Comparison of ENCODE assay signal across 8 mouse cellular contexts in the genomic region with DNA sequence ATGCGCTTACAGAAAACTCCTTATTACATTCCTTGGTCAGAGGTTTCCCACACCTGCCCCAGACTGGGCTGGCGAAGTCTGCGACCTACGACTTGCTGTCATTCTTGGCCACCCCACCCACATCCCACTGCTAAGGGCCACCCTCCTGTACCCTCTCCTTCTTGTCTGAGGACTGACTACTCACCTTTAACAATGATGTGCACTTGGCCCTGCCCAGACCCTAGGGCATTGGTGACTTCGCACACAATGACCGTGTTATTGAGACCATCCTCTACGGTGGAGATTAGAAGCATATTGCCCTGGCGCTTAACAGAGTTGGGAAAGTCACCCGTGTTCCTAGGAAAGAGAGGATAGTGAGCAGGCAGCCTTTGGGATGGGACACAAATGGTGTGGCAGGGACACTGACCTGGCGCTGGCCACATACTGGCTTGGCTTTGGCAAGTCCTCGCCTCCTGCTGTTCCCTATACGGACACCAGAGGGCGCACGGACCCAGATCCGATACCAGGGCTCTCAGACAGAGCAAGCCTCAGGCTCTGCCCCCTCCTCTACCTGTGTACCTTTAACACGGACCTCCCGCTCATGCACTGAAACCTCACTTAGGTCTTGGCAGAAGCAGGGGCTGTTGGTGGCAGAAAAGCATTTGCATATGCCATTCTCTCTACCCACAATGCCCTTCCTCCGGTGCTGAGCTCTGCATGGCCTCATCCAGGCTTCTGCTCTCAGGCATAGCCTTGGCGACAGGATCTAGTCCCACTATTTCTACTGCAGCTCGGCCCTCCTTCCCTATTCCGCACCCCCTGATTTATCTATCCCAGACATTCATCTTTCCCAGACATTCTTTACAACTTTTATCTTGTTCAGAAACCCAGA. TPM values are rescaled to one million over a fixed set of nuclear protein-coding genes. Genes with fewer than 3 reads are reported as not detected.
DNase-seq lines count a peak whose midpoint lies in the region; ATAC-seq lines count a peak whose summit lies in the region.

No protein-coding gene starts in this region.

- H3K36me3 ChIP-seq in midbrain, embryonic 10.5 days: peaks cover 72% of the 10 kb centered on the region

- peak; percentile 75 for ATAC-seq in activated CD4-positive, CD25-positive, alpha-beta regulatory T cell, adult 4 months
- ATAC-seq in inflammation-experienced regulatory T-cells, adult 6 months: peak; percentile 73

- H3K4me3 ChIP-seq in midbrain, embryonic 10.5 days: no peak overlapping the region

- no peaks in the 10 kb centered on the region for H3K4me1 ChIP-seq in midbrain, embryonic 10.5 days

- peak; percentile 63 to 80 for DNase-seq in cerebellum, postnatal 4 days (ENCODE audit: low spot score in 2 of 2)
- peak; percentile 90 for DNase-seq in gastrocnemius, postnatal 10 days
- peak; percentile 70 to 80 for DNase-seq in left cerebral cortex, postnatal 14 days (ENCODE audit: low spot score in 2 of 2)
- DNase-seq in midbrain, embryonic 10.5 days (ENCODE audit: low spot score): peak; percentile 81
- DNase-seq in right cerebral cortex, postnatal 25 days: peak; percentile 64
- peak; percentile 62 for DNase-seq in yolk sac, embryonic 10.5 days (ENCODE audit: low spot score)

- H3K9me3 ChIP-seq in midbrain, embryonic 10.5 days (replicated peaks): peaks cover 25% of the 10 kb centered on the region

- H3K27ac ChIP-seq in midbrain, embryonic 10.5 days (replicated peaks): no peak overlapping the region

- 53% methylated on average over 21 of the region's 21 CpGs for WGBS in midbrain, embryonic 10.5 days

- intact Hi-C loops in left cerebral cortex, postnatal 14 days (cut with DNase I): loop anchor here (1.0 kb wide), 1 partner anchor 46 kb away; no protein-coding TSS in a partner anchor

- H3K27me3 ChIP-seq in midbrain, embryonic 10.5 days (ENCODE audit: low read depth, poor library complexity, severe bottlenecking): no peaks in the 10 kb centered on the region

RNA-seq across cellular contexts. Expression of a gene that starts 10.3 kb away (rescaled TPM):
- polyA plus RNA-seq in activated CD4-positive, CD25-positive, alpha-beta regulatory T cell, adult 4 months (2017; shearing (Covaris generic)): 10 to 100 TPM; 17.4 to 24.1 TPM
- 10 to 100 TPM; 10.7 to 15.3 TPM for total RNA-seq in gastrocnemius, postnatal 10 days (2021)
- polyA plus RNA-seq in inflammation-experienced regulatory T-cells, adult 6 months (2017; shearing (Covaris generic)): 10 to 100 TPM; 14.2 to 23.8 (median 19.6) TPM
- total RNA-seq in left cerebral cortex, postnatal 14 days (2021): 10 to 100 TPM; 10.1 to 11.4 TPM
- polyA plus RNA-seq in midbrain, embryonic 10.5 days (2016; fragmentation: Nextera tagmentation; extraction: Ambion mirVana): 7.4 and 7.5 TPM in 2 replicates

RNA-seq across cellular contexts. Expression of a gene that starts 22.9 kb away (rescaled TPM):
- polyA plus RNA-seq in activated CD4-positive, CD25-positive, alpha-beta regulatory T cell, adult 4 months (2017; shearing (Covaris generic)): not detected
- total RNA-seq in gastrocnemius, postnatal 10 days (2021): not detected
- not detected for polyA plus RNA-seq in inflammation-experienced regulatory T-cells, adult 6 months (2017; shearing (Covaris generic))
- total RNA-seq in left cerebral cortex, postnatal 14 days (2021): not detected
- polyA plus RNA-seq in midbrain, embryonic 10.5 days (2016; fragmentation: Nextera tagmentation; extraction: Ambion mirVana): not detected in 2 replicates

RNA-seq across cellular contexts. Expression of a gene that starts 39.9 kb away (rescaled TPM):
- 1 to 10 TPM; 7.5 to 8.9 TPM for polyA plus RNA-seq in activated CD4-positive, CD25-positive, alpha-beta regulatory T cell, adult 4 months (2017; shearing (Covaris generic))
- total RNA-seq in gastrocnemius, postnatal 10 days (2021): not detected
- polyA plus RNA-seq in inflammation-experienced regulatory T-cells, adult 6 months (2017; shearing (Covaris generic)): 1 to 10 TPM; 3.3 to 8.4 (median 5.5) TPM
- not detected for total RNA-seq in left cerebral cortex, postnatal 14 days (2021)
- 0.54 TPM in 1 of 2 replicates, not detected in the other for polyA plus RNA-seq in midbrain, embryonic 10.5 days (2016; fragmentation: Nextera tagmentation; extraction: Ambion mirVana)

RNA-seq across cellular contexts. Expression of a gene that starts 49.6 kb away (rescaled TPM):
- under 1 TPM in 1 of 2 experiments, not detected in 1; 0.40 TPM for polyA plus RNA-seq in activated CD4-positive, CD25-positive, alpha-beta regulatory T cell, adult 4 months (2017; shearing (Covaris generic))
- not detected for total RNA-seq in gastrocnemius, postnatal 10 days (2021)
- polyA plus RNA-seq in inflammation-experienced regulatory T-cells, adult 6 months (2017; shearing (Covaris generic)): under 1 TPM in 2 of 3 experiments, not detected in 1; 0.55 to 0.59 TPM
- total RNA-seq in left cerebral cortex, postnatal 14 days (2021): not detected
- not detected in 2 replicates for polyA plus RNA-seq in midbrain, embryonic 10.5 days (2016; fragmentation: Nextera tagmentation; extraction: Ambion mirVana)

RNA-seq across cellular contexts. Expression of a gene that starts 54.6 kb away (rescaled TPM):
- polyA plus RNA-seq in activated CD4-positive, CD25-positive, alpha-beta regulatory T cell, adult 4 months (2017; shearing (Covaris generic)): not detected
- not detected for total RNA-seq in gastrocnemius, postnatal 10 days (2021)
- polyA plus RNA-seq in inflammation-experienced regulatory T-cells, adult 6 months (2017; shearing (Covaris generic)): 1 to 10 TPM in 1 of 3 experiments, not detected in 2; 1.1 TPM
- not detected for total RNA-seq in left cerebral cortex, postnatal 14 days (2021)
- not detected in 2 replicates for polyA plus RNA-seq in midbrain, embryonic 10.5 days (2016; fragmentation: Nextera tagmentation; extraction: Ambion mirVana)
